Mouse (Mus musculus) midbrain, postnatal 0 days (tissue): ENCODE results near the gene Tagln3. TPM values are rescaled to one million over a fixed set of nuclear protein-coding genes. Genes with fewer than 3 reads are reported as not detected.

Experiments used
- ATAC-seq: fragments of 200-750 bp; cut with Nextera tagmentation; 2 replicates; pipeline ENCODE4 v1.8.0; 2017; ENCODE audit warnings: moderate number of reproducible peaks, mild to moderate bottlenecking, moderate TSS enrichment, moderate library complexity; ENCODE audit not compliant: low FRiP score
- DNase-seq: peaks from one replicate; pipeline ENCODE4 v3.0.0-alpha.2; 2015; ENCODE audit warnings: low spot score
- H3K27ac ChIP-seq: fragments of 300-500 bp; sonication (generic); 2 replicates; pipeline ENCODE4 v1.5.1; 2014; ENCODE audit warnings: low read depth, mild to moderate bottlenecking, low read length, mixed read lengths
- H3K27me3 ChIP-seq: fragments of 300-500 bp; sonication (generic); 2 replicates; pipeline ENCODE4 v1.6.1; 2014; ENCODE audit warnings: low read length, control low read depth, mixed read lengths; ENCODE audit not compliant: insufficient read depth
- H3K36me3 ChIP-seq: fragments of 300-500 bp; sonication (generic); 2 replicates; pipeline ENCODE4 v1.6.1; 2014; ENCODE audit warnings: low read length, control low read depth, mixed read lengths; ENCODE audit not compliant: insufficient read depth
- H3K4me1 ChIP-seq: fragments of 300-500 bp; sonication (generic); 2 replicates; pipeline ENCODE4 v1.6.1; 2014; ENCODE audit warnings: mild to moderate bottlenecking, control low read depth, antibody characterized with exemption, low read length, mixed read lengths; ENCODE audit not compliant: insufficient read depth
- H3K4me2 ChIP-seq: fragments of 300-500 bp; sonication (generic); 2 replicates; pipeline ENCODE4 v1.6.1; 2014; ENCODE audit warnings: low read depth, mild to moderate bottlenecking, low read length, mixed read lengths; ENCODE audit not compliant: poor library complexity, severe bottlenecking
- H3K4me3 ChIP-seq: fragments of 300-500 bp; sonication (generic); 2 replicates; pipeline ENCODE4 v1.5.1; 2014; ENCODE audit warnings: low read depth, mild to moderate bottlenecking, low read length, moderate library complexity
- H3K9ac ChIP-seq: fragments of 300-500 bp; sonication (generic); replicated peaks from 2 replicates; pipeline ENCODE4 v1.6.1; 2014; ENCODE audit warnings: mild to moderate bottlenecking, low read length, moderate library complexity, mixed read lengths; ENCODE audit not compliant: poor library complexity, severe bottlenecking
- H3K9me3 ChIP-seq: fragments of 300-500 bp; sonication (generic); 2 replicates; pipeline ENCODE4 v1.6.1; 2016; ENCODE audit warnings: low read length, control low read depth
- CTCF ChIP-seq: IDR thresholded peaks from 2 replicates; pipeline ENCODE4 v1.5.1; 2016; ENCODE audit warnings: antibody characterized with exemption, mild to moderate bottlenecking
- WGBS: fragments of 180-500 bp; shearing (Covaris S2); extraction: QIAGEN DNeasy Blood & Tissue Kit; methylation state at CpG from one replicate; pipeline ENCODE4 v1.1.7; 2014; 5-methylcytosine and 5-hydroxymethylcytosine counted together
- polyA plus RNA-seq: library from polyadenylated mRNA; unstranded; fragments of >200 nt; fragmentation: Nextera tagmentation; extraction: Ambion mirVana; gene quantifications from 2 replicates; pipeline ENCODE4 v1.2.1, GENCODE M21; 2015
- total RNA-seq: library from RNA; depleted of rRNA; stranded (reverse); fragments of >200 nt; gene quantifications from 2 replicates; pipeline ENCODE4 v1.2.3, GENCODE M21; 2014; rRNA removed

Gene Tagln3
- total and polyA plus RNA-seq, 2 experiments from 2014 or later, result 141 to 221 TPM

GRCm38 (mm10) chr16:45676462-45676861 lies 47.9 kb downstream of the Tagln3 start:
- Histone ChIP-seq H3K27me3 (no peaks in the 10 kb centered on the region), H3K4me1 (no peaks in the 10 kb centered on the region), H3K4me2 (no peak overlapping the region), H3K4me3 (no peak overlapping the region), H3K36me3 (no peaks in the 10 kb centered on the region), H3K27ac (no peak overlapping the region), H3K9ac (no peak overlapping the region), H3K9me3 (no peaks in the 10 kb centered on the region)
- ATAC-seq (no peak), DNase-seq (peak; percentile 32)
- peak; percentile 74 for TF ChIP-seq CTCF
- WGBS, result 46% methylated on average over 1 of the region's 1 CpGs

- Histone ChIP-seq H3K27ac (no peak overlapping the region), H3K4me2 (no peak overlapping the region), H3K27me3 (no peaks in the 10 kb centered on the region), H3K4me3 (no peak overlapping the region), H3K36me3 (no peaks in the 10 kb centered on the region), H3K4me1 (no peaks in the 10 kb centered on the region), H3K9ac (no peak overlapping the region), H3K9me3 (no peaks in the 10 kb centered on the region)
- ATAC-seq (no peak), DNase-seq (no peak)
- WGBS, result 69% methylated on average over 4 of the region's 4 CpGs
- no peak for TF ChIP-seq CTCF
These were observed 54.4 kb downstream of the Tagln3 start for GRCm38 (mm10) chr16:45670005-45670404.

DNA sequence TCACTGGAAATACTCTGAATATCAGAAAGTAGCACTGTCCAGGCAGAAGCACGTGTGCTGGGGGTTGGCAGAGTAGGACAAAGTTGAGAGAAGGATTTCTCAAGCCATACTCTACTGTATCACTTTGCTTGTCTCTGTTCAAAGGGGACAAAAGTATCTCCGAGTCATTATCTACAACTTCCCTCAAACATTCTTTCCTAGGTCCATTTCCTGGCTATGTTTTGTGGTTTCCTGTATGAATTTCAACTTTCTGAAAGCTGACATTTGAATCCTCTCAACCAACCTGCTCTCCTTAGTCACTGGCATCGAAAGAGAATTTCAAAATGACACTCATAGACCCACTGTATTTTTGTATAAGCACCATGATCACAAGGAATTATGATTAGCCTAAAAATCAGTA lies 56.2 kb downstream of the Tagln3 start:
- no peak for ATAC-seq
- no peak for DNase-seq
- no peak for TF ChIP-seq CTCF
- Histone ChIP-seq H3K27me3 (no peaks in the 10 kb centered on the region), H3K9me3 (no peaks in the 10 kb centered on the region), H3K36me3 (no peaks in the 10 kb centered on the region), H3K4me1 (no peaks in the 10 kb centered on the region), H3K27ac (no peak overlapping the region), H3K4me2 (no peak overlapping the region), H3K9ac (no peak overlapping the region), H3K4me3 (no peak overlapping the region)
- WGBS, result 73% methylated on average over 3 of the region's 3 CpGs

DNA sequence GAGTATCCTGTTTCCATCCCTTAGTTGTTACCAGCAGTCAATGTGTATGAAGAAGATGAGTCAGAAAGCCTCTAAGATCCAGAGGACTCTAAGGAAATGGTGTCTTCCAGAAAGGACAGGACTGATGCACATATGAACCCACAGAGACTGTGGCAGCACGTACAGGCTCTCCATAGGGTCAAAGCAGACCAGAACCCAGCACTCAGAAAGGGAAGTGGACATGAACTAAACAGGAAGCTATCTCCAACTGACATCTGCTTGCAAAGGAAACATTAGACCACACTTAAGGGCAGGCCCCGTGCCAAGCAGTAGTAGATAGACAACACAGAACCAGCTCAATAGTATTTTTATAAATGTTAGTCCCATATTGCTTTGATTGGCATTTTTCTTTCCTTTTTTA lies 58.3 kb downstream of the Tagln3 start:
- ATAC-seq (no peak), DNase-seq (no peak)
- H3K4me3 ChIP-seq, result no peak overlapping the region

GRCm38 (mm10) chr16:45662381-45662780 lies 62.0 kb downstream of the Tagln3 start:
- Histone ChIP-seq H3K4me1 (no peaks in the 10 kb centered on the region), H3K36me3 (no peaks in the 10 kb centered on the region), H3K9me3 (no peaks in the 10 kb centered on the region), H3K4me3 (no peak overlapping the region), H3K9ac (no peak overlapping the region), H3K27ac (no peak overlapping the region), H3K27me3 (no peaks in the 10 kb centered on the region), H3K4me2 (no peak overlapping the region)
- DNase-seq (no peak), ATAC-seq (no peak)
- no peak for TF ChIP-seq CTCF

More for the DNA sequence above, 58.3 kb downstream of the Tagln3 start:
- H3K4me2 ChIP-seq, result no peak overlapping the region
- no peak for TF ChIP-seq CTCF
- WGBS, result 86% methylated on average over 2 of the region's 2 CpGs
- no peak overlapping the region for H3K9ac ChIP-seq
- no peaks in the 10 kb centered on the region for H3K4me1 ChIP-seq
- no peak overlapping the region for H3K27ac ChIP-seq
- H3K36me3 ChIP-seq, result no peaks in the 10 kb centered on the region
- H3K27me3 ChIP-seq, result no peaks in the 10 kb centered on the region
- no peaks in the 10 kb centered on the region for H3K9me3 ChIP-seq

Other genes with a start within 250 kb of the Tagln3 start
- not detected in 2 replicates for gene Gm609, start 231.6 kb downstream of the Tagln3 start, total RNA-seq
- not detected in 2 replicates for gene Gm609, start 231.6 kb downstream of the Tagln3 start, polyA plus RNA-seq
- gene Gm17783, start 192.6 kb downstream of the Tagln3 start, total RNA-seq, result not detected in 2 replicates
- gene Gm17783, start 192.6 kb downstream of the Tagln3 start, polyA plus RNA-seq, result not detected in 2 replicates
- gene Slc9c1, start 189.3 kb downstream of the Tagln3 start, total RNA-seq, result not detected in 2 replicates
- not detected in 2 replicates for gene Slc9c1, start 189.3 kb downstream of the Tagln3 start, polyA plus RNA-seq
- not detected in 2 replicates for gene Gcsam, start 114.2 kb downstream of the Tagln3 start, total RNA-seq
- not detected in 2 replicates for gene Gcsam, start 114.2 kb downstream of the Tagln3 start, polyA plus RNA-seq
- not detected in 2 replicates for gene BC016579, start 70.5 kb downstream of the Tagln3 start, total RNA-seq
- gene BC016579, start 70.5 kb downstream of the Tagln3 start, polyA plus RNA-seq, result not detected in 2 replicates
- 1.2 and 1.4 TPM in 2 replicates for gene Tmprss7, start 30.9 kb downstream of the Tagln3 start, total RNA-seq
- gene Tmprss7, start 30.9 kb downstream of the Tagln3 start, polyA plus RNA-seq, result 0.92 and 1.6 TPM in 2 replicates
- gene Abhd10, start 18.3 kb upstream of the Tagln3 start, total RNA-seq, result 21.5 and 24.2 TPM in 2 replicates
- 34.2 and 38.5 TPM in 2 replicates for gene Abhd10, start 18.3 kb upstream of the Tagln3 start, polyA plus RNA-seq
- 4.5 and 9.4 TPM in 2 replicates for gene Phldb2, start 229.0 kb upstream of the Tagln3 start, total RNA-seq
- gene Phldb2, start 229.0 kb upstream of the Tagln3 start, polyA plus RNA-seq, result 4.2 and 4.8 TPM in 2 replicates